ENCODE assay signal across 8 mouse cellular contexts in genomic region chr15:99087253-99088075, GRCm38 (mm10). TPM values are rescaled to one million over a fixed set of nuclear protein-coding genes. Genes with fewer than 3 reads are reported as not detected.
A peak's percentile ranks its signal among the peaks of the same experiment; 100 is the strongest.
DNase-seq lines count a peak whose midpoint lies in the region; ATAC-seq and TF ChIP-seq lines count a peak whose summit lies in the region.

C1ql4 (minus strand) TSS chr15:99087817.

- H3K4me2 ChIP-seq in heart, embryonic 16.5 days (ENCODE audit: low read depth, low read length), result peak within 1 kb of the TSS; percentile 59
- H3K4me2 ChIP-seq in liver, embryonic 12.5 days, result peak within 1 kb of the TSS; percentile 51

- H3K4me1 ChIP-seq in ES-E14 (ENCODE audit: control insufficient read depth in 2 of 2, insufficient read depth in 2 of 2, low read length in 2 of 2, poor library complexity in 1 of 2), result peaks cover 0 to 9% of the 10 kb centered on the region in 2 experiments; a peak in 2 of 4 replicates
- 0 out of 2 replicates have a peak, but pooled peaks cover 4% of the 10 kb centered on the region for H3K4me1 ChIP-seq in heart, embryonic 16.5 days (ENCODE audit: control insufficient read depth, insufficient read depth, low read length)
- H3K4me1 ChIP-seq in liver, embryonic 12.5 days, result peaks cover 30% of the 10 kb centered on the region

- H3K9ac ChIP-seq in ES-E14 (ENCODE audit: insufficient read depth, low read depth, low read length, poor library complexity, severe bottlenecking), result 0 out of 2 replicates have a peak within 1 kb of the TSS, but pooled peaks have one; percentile 20
- no peak within 1 kb of the TSS for H3K9ac ChIP-seq in heart, embryonic 16.5 days (ENCODE audit: low read length)
- H3K9ac ChIP-seq in liver, embryonic 12.5 days, result no peak within 1 kb of the TSS

- H3K9me3 ChIP-seq in ES-E14 (ENCODE audit: control insufficient read depth, insufficient read depth, low read depth, low read length), result no peaks in the 10 kb centered on the region
- no peaks in the 10 kb centered on the region for H3K9me3 ChIP-seq in heart, embryonic 16.5 days (replicated peaks; ENCODE audit: control insufficient read depth, low read length)
- H3K9me3 ChIP-seq in liver, embryonic 12.5 days (replicated peaks), result no peaks in the 10 kb centered on the region

- DNase-seq in adrenal gland, postnatal 25 days, result peak; percentile 32
- DNase-seq in adrenal gland, adult 8-10 months, result no peak
- DNase-seq in ES-E14 (ENCODE audit: low read depth, low spot score), result no peak
- DNase-seq in retina, postnatal 1 day, result peak; percentile 58
- no peak for DNase-seq in cerebellum, adult 9-10 months
- no peak for DNase-seq in layer of hippocampus, adult 8-10 months (ENCODE audit: low spot score in 2 of 2)

- peaks cover 78% of the 10 kb centered on the region for H3K27me3 ChIP-seq in heart, embryonic 16.5 days (ENCODE audit: control insufficient read depth, insufficient read depth, low read length)
- H3K27me3 ChIP-seq in liver, embryonic 12.5 days (replicated peaks), result peaks cover 96% of the 10 kb centered on the region

- H3K4me3 ChIP-seq in ES-E14 (ENCODE audit: insufficient read depth in 1 of 2, low read depth in 1 of 2, low read length in 2 of 2, poor library complexity in 1 of 2, severe bottlenecking in 1 of 2), result peak within 1 kb of the TSS; percentile 55 to 62
- H3K4me3 ChIP-seq in heart, embryonic 16.5 days (ENCODE audit: low read length), result peak within 1 kb of the TSS; percentile 40
- peak within 1 kb of the TSS; percentile 26 for H3K4me3 ChIP-seq in liver, embryonic 12.5 days

- no peak for ATAC-seq in heart, embryonic 16.5 days (replicated peaks; ENCODE audit: extremely low read depth, insufficient read depth, low FRiP score)
- ATAC-seq in liver, embryonic 12.5 days, result peak; percentile 24; the same call in 1 of the 2 replicates

- WGBS in heart, embryonic 16.5 days, result 9% methylated on average over 60 of the region's 60 CpGs
- WGBS in liver, embryonic 12.5 days (ENCODE audit: insufficient replicate concordance), result 12% methylated on average over 58 of the region's 60 CpGs

- in situ Hi-C loops in ES-E14 (cut with MboI; ENCODE audit: low sequenced_read_pairs in 2 of 2, unreplicated experiment in 2 of 2), result loop anchor here in 1 of 2 experiments (25.0 kb wide), 1 partner anchor 300 kb away; the partner anchor contains the start of genes Wnt1 and Wnt10b

- H3K36me3 ChIP-seq in ES-E14 (ENCODE audit: control insufficient read depth, insufficient read depth, low read length, poor library complexity, severe bottlenecking), result peaks cover 7% of the 10 kb centered on the region
- H3K36me3 ChIP-seq in heart, embryonic 16.5 days (ENCODE audit: control insufficient read depth, insufficient read depth), result peaks cover 7% of the 10 kb centered on the region
- peaks cover 14% of the 10 kb centered on the region for H3K36me3 ChIP-seq in liver, embryonic 12.5 days

- no peak within 1 kb of the TSS for H3K27ac ChIP-seq in ES-E14 (ENCODE audit: insufficient read depth, low read depth, low read length, poor library complexity, severe bottlenecking)
- H3K27ac ChIP-seq in heart, embryonic 16.5 days (ENCODE audit: low read length), result no peak within 1 kb of the TSS
- no peak within 1 kb of the TSS for H3K27ac ChIP-seq in liver, embryonic 12.5 days

TF ChIP-seq in ES-E14, 5 proteins besides CTCF, POLR2A, EP300 and RAD21:
- no peak for TF ChIP-seq HCFC1 (IDR thresholded peaks at IDR 0.05; ENCODE audit: borderline replicate concordance, insufficient read depth, low read length)
- TF ChIP-seq CHD2 (IDR thresholded peaks at IDR 0.05; ENCODE audit: low read depth, low read length), result no peak
- no peak for TF ChIP-seq ZC3H11A (IDR thresholded peaks at IDR 0.05; ENCODE audit: borderline replicate concordance, low read depth, low read length)
- TF ChIP-seq ZNF384 (IDR thresholded peaks at IDR 0.05; ENCODE audit: low read depth, low read length), result no peak
- no peak for TF ChIP-seq MAFK (IDR thresholded peaks at IDR 0.05; ENCODE audit: insufficient read depth, low read depth, low read length)

RNA-seq across cellular contexts. Expression of gene C1ql4, which starts in this region (rescaled TPM):
- total RNA-seq in adrenal gland, postnatal 25 days (2021), result not detected in 2 replicates
- not detected for total RNA-seq in adrenal gland, adult 8-10 months (2022)
- 3.1 and 3.7 TPM in 2 replicates for total RNA-seq in ES-E14 (2012; rRNA removed)
- polyA plus RNA-seq in heart, embryonic 16.5 days (2015; fragmentation: Nextera tagmentation; extraction: Ambion mirVana), result 0.12 and 0.16 TPM in 2 replicates
- 0.13 TPM in 1 of 2 replicates, not detected in the other for polyA plus RNA-seq in liver, embryonic 12.5 days (2016; fragmentation: Nextera tagmentation; extraction: Ambion mirVana)
- total RNA-seq in layer of hippocampus, adult 8-10 months (2022), result under 1 TPM in 1 of 4 experiments, not detected in 3; 0.21 TPM

Comparison
In these comparisons a context has a peak if more than half of its experiments do, and no peak if none do; other contexts are left out.
1. Peak in DNase-seq in adrenal gland, postnatal 25 days; RNA of the gene not detected or under 1 TPM.
2. Peak in ATAC-seq, H3K4me3 ChIP-seq and H3K4me2 ChIP-seq in liver, embryonic 12.5 days; RNA of the gene not detected or under 1 TPM.